Mouse (Mus musculus): ENCODE data around the gene Ceacam20.

Ceacam20 gene

GRCm38 (mm10) chr7:19964985-19965579 is at the start of gene Ceacam20:
Ceacam20 (plus strand) TSS chr7:19965412.
- in situ Hi-C loops (cut with MboI, MseI), result no loop called here

- in situ Hi-C loops (cut with MboI, MseI), result no loop called here
Observed at GRCm38 (mm10) chr7:19920166-19920505, 45.1 kb upstream of the Ceacam20 start.

- in situ Hi-C loops (cut with MboI, MseI), result no loop called here
Observed at GRCm38 (mm10) chr7:19920506-19921261, 44.5 kb upstream of the Ceacam20 start, which contains the start of gene Pvr. Pvr (minus strand) TSS chr7:19921160.

- in situ Hi-C loops (cut with MboI, MseI), result no loop called here
Observed at GRCm38 (mm10) chr7:19923354-19923753, 41.9 kb upstream of the Ceacam20 start.

- in situ Hi-C loops (cut with MboI, MseI), result no loop called here
Observed at GRCm38 (mm10) chr7:19923797-19924196, 41.4 kb upstream of the Ceacam20 start.

- in situ Hi-C loops (cut with MboI, MseI), result loop anchor here (25.0 kb wide), 1 partner anchor 913 kb away; the partner anchor contains the start of genes Foxa3, Irf2bp1 and Sympk
Observed at GRCm38 (mm10) chr7:19925376-19925775, 39.8 kb upstream of the Ceacam20 start.

GRCm38 (mm10) chr7:19926849-19927480 is 38.2 kb upstream of the Ceacam20 start:
- in situ Hi-C loops (cut with MboI, MseI), result loop anchor here (25.0 kb wide), 1 partner anchor 915 kb away; the partner anchor contains the start of genes Foxa3, Irf2bp1 and Sympk

GRCm38 (mm10) chr7:19928486-19928885 is 36.7 kb upstream of the Ceacam20 start:
- in situ Hi-C loops (cut with MboI, MseI), result loop anchor here (25.0 kb wide), 1 partner anchor 916 kb away; the partner anchor contains the start of genes Foxa3, Irf2bp1 and Sympk

- in situ Hi-C loops (cut with MboI, MseI), result loop anchor here (25.0 kb wide), 1 partner anchor 918 kb away; the partner anchor contains the start of genes Foxa3, Irf2bp1 and Sympk
Observed at GRCm38 (mm10) chr7:19930481-19930880, 34.7 kb upstream of the Ceacam20 start.

GRCm38 (mm10) chr7:19932133-19932876 is 32.9 kb upstream of the Ceacam20 start:
- in situ Hi-C loops (cut with MboI, MseI), result loop anchor here (25.0 kb wide), 1 partner anchor 920 kb away; the partner anchor contains the start of genes Foxa3, Irf2bp1 and Sympk

GRCm38 (mm10) chr7:19932877-19933809 is 32.1 kb upstream of the Ceacam20 start:
- in situ Hi-C loops (cut with MboI, MseI), result loop anchor here (25.0 kb wide), 1 partner anchor 921 kb away; the partner anchor contains the start of genes Foxa3, Irf2bp1 and Sympk

GRCm38 (mm10) chr7:19935171-19935751 is 30.0 kb upstream of the Ceacam20 start:
- in situ Hi-C loops (cut with MboI, MseI), result loop anchor here (25.0 kb wide), 1 partner anchor 923 kb away; the partner anchor contains the start of genes Foxa3, Irf2bp1 and Sympk

- in situ Hi-C loops (cut with MboI, MseI), result loop anchor here (25.0 kb wide), 1 partner anchor 924 kb away; the partner anchor contains the start of genes Foxa3, Irf2bp1 and Sympk
Observed at GRCm38 (mm10) chr7:19935961-19936360, 29.3 kb upstream of the Ceacam20 start.

GRCm38 (mm10) chr7:19937229-19937821 is 27.9 kb upstream of the Ceacam20 start:
- in situ Hi-C loops (cut with MboI, MseI), result loop anchor here (25.0 kb wide), 1 partner anchor 925 kb away; the partner anchor contains the start of genes Foxa3, Irf2bp1 and Sympk

- in situ Hi-C loops (cut with MboI, MseI), result loop anchor here (25.0 kb wide), 1 partner anchor 927 kb away; the partner anchor contains the start of genes Foxa3, Irf2bp1 and Sympk
Observed at GRCm38 (mm10) chr7:19939555-19940235, 25.5 kb upstream of the Ceacam20 start.

- in situ Hi-C loops (cut with MboI, MseI), result loop anchor here (25.0 kb wide), 1 partner anchor 928 kb away; the partner anchor contains the start of genes Foxa3, Irf2bp1 and Sympk
Observed at GRCm38 (mm10) chr7:19940256-19940655, 25.0 kb upstream of the Ceacam20 start.

GRCm38 (mm10) chr7:19944709-19945108 is 20.5 kb upstream of the Ceacam20 start:
- in situ Hi-C loops (cut with MboI, MseI), result loop anchor here (25.0 kb wide), 1 partner anchor 932 kb away; the partner anchor contains the start of genes Foxa3, Irf2bp1 and Sympk

GRCm38 (mm10) chr7:19945201-19945600 is 20.0 kb upstream of the Ceacam20 start:
- in situ Hi-C loops (cut with MboI, MseI), result loop anchor here (25.0 kb wide), 1 partner anchor 933 kb away; the partner anchor contains the start of genes Foxa3, Irf2bp1 and Sympk

Measured in T-helper 2 cell (primary cell).